Mouse (Mus musculus) heart, postnatal 36 days (tissue): Measurements from ENCODE around the gene Klhl33. TPM values are rescaled to one million over a fixed set of nuclear protein-coding genes. Genes with fewer than 3 reads are reported as not detected.
"Not testable (repeated sequence)": the region's sequence is repeated elsewhere in the genome, so short reads cannot be mapped to it uniquely, and the experiment has no call there.

Experiments
- DNase-seq, 2 experiments: peaks; one replicate each; pipeline ENCODE4 v3.0.0; 2021 to 2022
- intact Hi-C: fragments of 180-260 bp; cut with DNase I; formaldehyde crosslinking; loops from one replicate; pipeline ENCODE4 v1.15.1; 2025
- total RNA-seq, 2 experiments: library from RNA; stranded (reverse); gene quantifications; 2 replicates each; pipeline ENCODE4 v1.2.3; 2021

Gene Klhl33
- total RNA-seq, 2 experiments from 2014 or later: 27.6 to 43.8 TPM

GRCm38 (mm10) chr14:50866966-50867365, 30.3 kb downstream of the Klhl33 start:
- DNase-seq: no peak
- intact Hi-C loops: no loop called here

- DNase-seq, intact Hi-C loops: not testable (repeated sequence)
These were observed 32.3 kb downstream of the Klhl33 start for GRCm38 (mm10) chr14:50865005-50865404.

- intact Hi-C loops: no loop called here
- no peak for DNase-seq
These were observed 34.7 kb downstream of the Klhl33 start for GRCm38 (mm10) chr14:50862641-50863040.

- no peak for DNase-seq
- intact Hi-C loops: no loop called here
These were observed 41.5 kb downstream of the Klhl33 start for GRCm38 (mm10) chr14:50855788-50856187.

Other genes with a start within 250 kb of the Klhl33 start
- gene Olfr747, start 204.3 kb downstream of the Klhl33 start, total RNA-seq: not detected
- not detected for gene Olfr748, start 190.1 kb downstream of the Klhl33 start, total RNA-seq
- not detected for gene Olfr749, start 152.4 kb downstream of the Klhl33 start, total RNA-seq
- 10 to 100 TPM; 13.8 to 15.2 TPM for gene Ttc5, start 112.0 kb downstream of the Klhl33 start, total RNA-seq
- gene Ccnb1ip1, start 89.8 kb downstream of the Klhl33 start, total RNA-seq: not detected
- gene Parp2, start 89.7 kb downstream of the Klhl33 start, total RNA-seq: 10 to 100 TPM; 14.3 to 15.7 TPM
- gene Tep1, start 26.9 kb downstream of the Klhl33 start, total RNA-seq: 10 to 100 TPM; 10.3 to 13.9 TPM
- gene Osgep, start 27.4 kb upstream of the Klhl33 start, total RNA-seq: 10 to 100 TPM; 75.7 to 79.2 TPM
- gene Apex1, start 27.5 kb upstream of the Klhl33 start, total RNA-seq: 10 to 100 TPM; 27.7 to 28.1 TPM
- 10 to 100 TPM; 24.5 to 27.2 TPM for gene Pip4p1, start 33.3 kb upstream of the Klhl33 start, total RNA-seq
- gene Pnp, start 33.6 kb upstream of the Klhl33 start, total RNA-seq: 10 to 100 TPM; 12.7 to 14.8 TPM
- gene Gm49342, start 47.0 kb upstream of the Klhl33 start, total RNA-seq: 10 to 100 TPM; 10.1 to 10.6 TPM
- under 1 TPM; 0.22 to 0.65 TPM for gene Pnp2, start 58.5 kb upstream of the Klhl33 start, total RNA-seq
- under 1 TPM; 0.22 to 0.25 TPM for gene Rnase10, start 110.2 kb upstream of the Klhl33 start, total RNA-seq
- not detected for gene Rnase9, start 144.4 kb upstream of the Klhl33 start, total RNA-seq
- not detected for gene Rnase11, start 152.7 kb upstream of the Klhl33 start, total RNA-seq
- not detected for gene Rnase12, start 160.2 kb upstream of the Klhl33 start, total RNA-seq
- gene Olfr750, start 176.9 kb upstream of the Klhl33 start, total RNA-seq: not detected
- 10 to 100 TPM; 58.7 to 61.0 TPM for gene Rnase4, start 193.6 kb upstream of the Klhl33 start, total RNA-seq
- 1 to 10 TPM; 7.7 to 9.5 TPM for gene Ang, start 193.6 kb upstream of the Klhl33 start, total RNA-seq
- gene Eddm3b, start 216.9 kb upstream of the Klhl33 start, total RNA-seq: not detected
- gene Rnase6, start 226.4 kb upstream of the Klhl33 start, total RNA-seq: under 1 TPM; 0.28 to 0.87 TPM
- gene Rnase1, start 249.3 kb upstream of the Klhl33 start, total RNA-seq: 1 to 10 TPM in 1 of 2 experiments, under 1 TPM in 1; 0.80 to 1.1 TPM